Mouse (Mus musculus): Measurements from ENCODE around the gene Slc30a7. TPM values are rescaled to one million over a fixed set of nuclear protein-coding genes. Genes with fewer than 3 reads are reported as not detected.

The Slc30a7 gene
- total RNA-seq, 2 experiments from 2014 or later = 31.9 to 42.0 TPM

DNA sequence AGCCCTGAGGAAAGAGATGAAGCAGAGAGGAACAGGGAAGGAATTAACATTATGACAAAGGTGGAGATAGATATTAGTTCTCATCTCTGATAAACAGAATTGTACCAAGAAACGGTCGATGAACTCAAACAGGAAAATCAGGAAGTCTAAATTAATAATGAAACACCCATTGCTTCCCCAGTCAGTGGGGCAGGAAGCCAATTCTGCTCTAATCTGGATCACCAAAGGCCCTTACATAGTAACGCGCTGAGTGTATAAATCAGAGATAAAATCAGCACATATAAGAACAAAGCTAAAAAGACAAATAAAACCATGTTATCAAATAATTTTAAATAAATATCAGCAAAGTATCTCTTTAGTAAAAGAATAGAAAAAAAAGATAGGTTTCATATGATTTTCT lies 15.1 kb downstream of the Slc30a7 start:
- peak; percentile 20 to 33 for DNase-seq

DNA sequence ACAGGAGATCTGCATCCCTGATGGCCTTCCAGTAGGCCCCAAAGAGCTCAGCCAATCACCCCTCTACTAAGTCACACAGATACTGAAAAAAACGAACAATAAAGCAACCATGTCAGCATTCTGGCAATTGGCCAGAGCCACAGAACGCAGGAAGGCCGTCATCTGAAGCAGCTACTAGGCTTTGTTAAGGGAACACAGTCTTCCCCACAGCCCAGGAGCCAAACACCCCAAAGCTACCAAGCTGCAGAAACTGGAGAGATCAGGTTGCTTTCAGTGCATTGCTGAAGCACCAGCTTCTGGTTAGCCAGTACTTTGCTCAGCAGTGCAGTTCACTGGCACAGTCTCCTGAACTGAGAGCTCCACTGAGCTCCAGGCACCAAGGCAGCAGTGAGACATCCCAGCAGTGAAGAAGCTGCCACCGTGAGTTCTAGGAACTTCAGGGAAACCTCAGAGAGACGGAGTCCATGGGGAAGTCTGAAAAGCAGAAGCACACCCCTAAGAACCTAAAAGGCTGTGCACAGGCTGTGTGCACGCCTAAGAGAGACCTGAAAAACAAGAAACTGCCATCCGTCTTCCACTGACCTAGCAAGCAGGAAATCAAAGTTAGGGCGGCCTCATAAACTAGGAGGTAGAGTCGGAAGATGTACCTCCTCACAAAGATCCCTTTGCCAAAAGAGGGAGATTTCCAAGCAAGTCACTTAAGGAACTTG lies 21.9 kb downstream of the Slc30a7 start:
- peak; percentile 60 to 61 for DNase-seq

DNA sequence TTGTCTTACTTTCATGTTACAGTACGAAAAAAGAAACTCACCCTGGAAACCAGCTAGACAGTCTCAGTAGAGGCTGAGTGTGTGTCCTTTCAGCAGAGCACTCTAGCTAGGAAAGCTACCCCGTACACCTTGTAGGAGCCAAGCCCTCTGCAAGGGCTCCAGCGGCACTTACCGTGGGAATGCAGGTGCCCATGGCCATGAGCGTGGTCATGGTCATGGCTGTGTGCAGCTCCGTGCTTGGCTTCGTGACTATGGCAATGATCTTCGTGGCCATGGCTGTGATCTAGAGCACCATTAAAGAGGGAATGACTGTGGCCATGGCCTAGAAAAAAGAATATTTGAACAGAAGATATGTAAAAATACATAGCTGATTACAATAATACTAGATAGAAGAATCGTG lies 22.6 kb downstream of the Slc30a7 start:
- DNase-seq = peak in 1 of 2 experiments; percentile 9

DNA sequence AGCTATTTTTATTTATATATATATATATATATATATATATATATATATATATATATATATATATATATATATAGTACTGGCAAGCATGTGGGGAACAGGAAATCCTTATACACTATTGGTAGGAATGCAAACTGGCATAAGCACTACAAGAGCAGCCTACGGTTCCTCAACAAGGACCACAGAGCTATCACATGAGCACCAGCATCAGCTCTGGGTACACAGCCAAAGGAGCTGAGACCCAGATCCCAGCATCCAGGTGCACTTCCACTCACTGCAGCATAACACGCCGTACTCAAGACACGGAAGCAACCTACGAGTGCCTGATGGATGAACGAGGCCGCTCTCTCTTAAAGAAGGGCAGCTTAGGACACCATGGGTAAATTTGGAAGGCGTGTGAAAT lies 24.0 kb downstream of the Slc30a7 start:
- no peak for DNase-seq

DNA sequence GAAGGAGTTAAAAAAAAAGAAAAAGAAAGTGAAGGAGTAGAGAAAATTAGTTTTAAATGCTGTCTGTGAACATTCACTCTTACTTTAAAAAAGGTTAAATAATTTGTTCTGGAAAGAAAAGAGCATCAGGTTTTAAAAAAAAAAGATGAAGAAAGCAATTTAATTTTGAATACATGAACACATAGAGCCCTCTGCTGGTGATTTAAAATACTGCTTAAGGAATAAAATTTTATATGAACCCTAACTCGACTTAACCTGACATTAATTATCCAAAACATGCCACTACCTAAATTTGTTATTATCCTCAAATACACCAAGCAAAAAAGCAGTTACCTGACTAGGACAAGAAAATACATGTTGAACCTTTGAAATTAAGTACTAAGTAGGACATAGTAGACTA lies 28.2 kb downstream of the Slc30a7 start:
- no peak for DNase-seq

DNA sequence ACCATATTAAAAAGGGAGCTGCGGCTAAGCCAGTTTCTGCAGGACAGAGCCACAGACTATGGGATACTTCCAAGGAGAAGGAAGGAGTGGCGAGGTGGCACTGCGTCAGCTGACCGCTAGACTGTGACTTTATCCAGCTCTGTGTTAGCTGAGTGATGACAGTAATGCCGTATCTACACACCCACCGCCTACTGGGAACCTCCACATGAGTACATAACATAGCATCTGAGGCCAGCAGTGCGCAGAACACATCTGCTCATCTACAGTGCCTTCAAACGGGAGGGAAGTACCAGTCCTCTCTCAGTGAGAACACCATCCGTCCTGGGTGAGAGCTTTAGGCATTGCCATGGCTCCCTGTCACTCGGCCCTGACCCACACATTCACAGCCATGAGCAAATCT lies 32.2 kb downstream of the Slc30a7 start:
- no peak for DNase-seq

DNA sequence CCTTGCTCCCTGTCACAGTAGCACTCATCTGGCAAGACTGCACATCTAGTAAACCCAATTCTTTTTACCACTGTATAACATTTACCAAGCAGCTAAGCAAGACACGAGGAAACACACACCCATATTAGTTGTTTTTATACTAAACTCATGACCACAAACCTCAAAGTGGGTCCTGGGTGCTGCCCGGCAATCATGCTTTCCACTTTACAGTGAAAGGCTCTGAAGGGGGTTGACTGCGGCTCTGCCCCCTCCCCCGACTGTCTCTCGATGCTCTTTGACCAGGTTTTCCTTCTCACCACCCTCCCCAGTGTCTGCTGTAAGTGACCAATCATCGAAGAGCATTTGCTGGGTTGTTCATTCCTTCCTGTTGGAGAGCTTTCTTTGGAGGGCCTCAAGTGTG lies 33.0 kb downstream of the Slc30a7 start:
- DNase-seq = no peak

DNA sequence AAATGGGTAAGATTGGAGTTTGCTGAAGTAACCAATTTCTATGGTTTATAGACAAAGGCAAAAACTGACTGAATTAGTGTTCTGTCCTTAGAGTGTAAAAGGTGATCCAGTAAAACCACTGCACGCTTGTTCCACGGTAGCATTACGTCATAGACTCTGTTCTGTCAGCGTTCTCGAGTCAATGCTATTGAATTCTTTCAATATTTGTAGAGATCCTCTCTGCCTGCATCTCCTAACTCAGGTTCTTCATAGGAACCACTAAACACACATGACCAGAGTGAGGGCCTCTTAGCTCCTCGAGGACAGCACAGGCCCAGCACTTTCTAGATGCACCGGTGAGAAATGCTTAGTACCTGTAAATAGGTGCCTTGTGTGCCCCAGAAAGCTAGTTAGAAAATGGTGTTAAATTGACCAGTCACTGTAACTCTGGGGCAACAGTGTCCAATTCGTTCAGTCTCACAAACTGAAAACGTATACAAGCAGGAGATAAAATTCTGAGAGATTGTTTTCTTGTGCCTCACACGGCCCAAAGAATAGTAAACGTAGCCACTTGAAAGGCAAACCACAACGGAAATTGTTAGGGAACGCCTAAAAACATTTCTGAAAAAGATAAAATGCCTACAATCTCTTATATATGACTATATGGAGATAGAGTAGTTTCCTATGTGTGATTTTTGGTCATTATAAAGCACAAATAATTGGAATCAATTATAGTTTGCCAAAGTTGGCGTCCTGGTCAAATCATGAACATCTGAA lies 35.1 kb downstream of the Slc30a7 start:
- DNase-seq = no peak

DNA sequence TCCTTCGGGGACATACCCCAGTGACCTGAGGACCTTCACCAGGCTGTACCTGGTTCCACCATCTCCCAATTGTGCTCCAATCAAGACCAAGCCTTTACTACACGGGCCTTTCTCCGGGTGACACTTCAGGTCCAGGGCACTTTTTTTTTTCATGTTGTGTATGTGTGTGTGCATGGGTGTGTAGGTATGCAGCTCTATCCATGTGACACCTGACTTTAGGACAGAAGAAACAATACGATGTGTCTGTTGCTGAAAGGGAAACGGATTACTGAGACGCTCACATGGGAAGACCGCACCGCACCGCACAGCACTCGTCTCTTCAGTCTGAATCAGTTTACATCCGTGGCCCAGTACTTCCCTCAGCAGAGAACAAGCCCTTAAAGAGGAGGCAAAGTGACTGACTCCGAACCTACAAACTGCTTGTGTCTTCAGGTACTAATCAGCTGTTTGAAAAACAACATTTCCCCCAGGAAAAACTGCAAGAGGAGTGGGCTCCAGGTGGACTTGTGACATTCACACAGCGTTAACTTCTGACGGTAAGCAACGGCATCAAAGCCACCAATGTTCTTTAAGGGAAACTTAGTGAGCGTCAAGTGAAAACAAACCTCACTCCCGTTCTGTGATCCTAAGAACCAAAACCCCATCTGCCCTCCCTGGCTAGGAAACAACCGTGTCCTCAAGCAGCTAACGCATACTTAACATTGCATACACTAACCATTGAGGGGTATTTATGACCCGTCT lies 36.0 kb downstream of the Slc30a7 start:
- DNase-seq = no peak

DNA sequence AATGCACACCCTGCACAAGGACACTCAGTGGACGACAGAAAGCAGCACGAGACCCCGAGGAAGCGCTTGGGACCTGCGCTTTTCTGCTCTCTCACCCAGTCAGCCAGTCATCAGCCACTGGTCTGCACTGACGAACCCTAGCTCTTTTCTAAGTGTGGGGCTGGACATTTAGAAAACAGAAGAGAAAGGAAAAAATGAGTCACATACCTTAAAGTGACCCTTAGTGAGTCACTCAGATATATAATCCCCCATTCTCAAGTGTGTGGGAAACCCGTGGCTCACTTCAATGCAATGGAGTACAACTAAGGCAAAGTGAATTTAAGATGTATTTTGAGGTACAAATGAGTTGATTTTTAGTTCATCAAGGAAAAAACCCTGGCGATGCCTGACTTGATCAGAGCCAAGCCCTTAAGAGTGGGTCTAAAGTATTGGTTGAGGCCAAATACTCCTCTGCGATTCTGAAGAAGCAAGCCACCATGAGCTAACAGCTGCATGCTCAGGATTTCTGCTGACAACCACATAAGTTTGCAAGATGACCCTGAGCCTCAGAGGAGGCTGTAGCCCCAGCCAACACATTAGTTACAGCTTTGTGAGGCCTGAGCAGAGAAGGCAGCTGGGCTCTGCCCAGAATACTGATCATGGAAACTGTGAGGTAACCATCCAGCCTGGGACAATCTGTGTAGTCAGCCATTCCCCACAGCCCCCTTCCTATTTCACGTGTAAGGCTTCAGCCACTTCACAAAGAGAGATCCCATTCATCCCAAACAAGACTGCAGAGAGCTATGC lies 38.3 kb downstream of the Slc30a7 start:
- peak; percentile 13 to 17 for DNase-seq

DNA sequence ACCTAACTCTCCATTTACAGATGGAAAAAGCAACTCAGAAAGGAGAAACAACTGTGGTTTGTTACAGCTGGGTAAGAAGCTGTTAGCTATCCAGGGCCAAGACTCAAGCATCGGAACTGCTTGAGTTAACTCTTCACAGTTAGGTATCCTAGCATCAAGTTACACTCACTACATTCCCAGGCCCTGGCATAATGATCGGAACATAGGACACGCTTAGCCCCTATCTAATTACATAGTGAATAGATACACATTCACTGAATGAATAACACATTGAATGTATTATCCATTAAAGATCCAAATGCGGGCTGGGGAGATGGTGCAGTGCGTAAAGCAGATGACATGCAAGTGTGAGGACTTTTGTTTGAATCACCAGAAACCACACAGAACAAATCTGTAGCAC lies 43.1 kb downstream of the Slc30a7 start:
- DNase-seq = no peak

DNA sequence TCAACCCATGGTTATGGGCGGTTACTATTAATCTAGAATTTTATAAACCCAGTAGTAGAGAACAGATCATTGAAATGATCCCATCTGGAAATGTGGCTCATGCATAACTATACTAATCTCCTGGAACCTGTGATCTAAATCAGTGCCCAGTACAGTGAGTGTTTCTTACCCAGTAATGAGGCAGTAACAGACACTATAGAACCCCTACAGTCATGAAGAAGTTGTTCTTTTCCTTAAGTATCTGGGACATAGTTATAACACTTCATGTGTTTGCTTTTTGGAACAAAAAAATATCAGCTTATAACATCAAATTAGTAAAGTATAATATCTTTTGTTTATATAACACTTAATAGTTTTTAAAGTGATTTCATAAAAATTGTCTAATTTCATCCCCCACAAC lies 43.6 kb downstream of the Slc30a7 start:
- DNase-seq = no peak

DNA sequence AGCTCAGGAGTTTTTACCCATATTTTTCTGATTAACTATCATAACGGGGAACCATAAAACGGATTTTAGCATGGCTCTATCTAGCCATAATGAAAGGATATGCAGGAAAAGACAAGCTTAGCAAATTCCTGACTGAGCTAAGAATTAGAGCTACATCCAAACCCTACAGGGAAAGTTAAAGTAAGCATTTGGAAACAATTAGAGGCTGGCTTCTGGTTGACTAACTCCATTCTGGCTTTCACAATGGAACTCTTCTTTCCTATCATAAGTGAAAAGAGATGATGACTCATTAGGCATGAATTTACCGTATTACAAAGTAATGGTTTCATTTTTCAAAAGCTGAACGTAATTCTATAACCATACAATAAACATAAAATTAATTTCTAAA lies 45.2 kb downstream of the Slc30a7 start:
- DNase-seq = no peak

DNA sequence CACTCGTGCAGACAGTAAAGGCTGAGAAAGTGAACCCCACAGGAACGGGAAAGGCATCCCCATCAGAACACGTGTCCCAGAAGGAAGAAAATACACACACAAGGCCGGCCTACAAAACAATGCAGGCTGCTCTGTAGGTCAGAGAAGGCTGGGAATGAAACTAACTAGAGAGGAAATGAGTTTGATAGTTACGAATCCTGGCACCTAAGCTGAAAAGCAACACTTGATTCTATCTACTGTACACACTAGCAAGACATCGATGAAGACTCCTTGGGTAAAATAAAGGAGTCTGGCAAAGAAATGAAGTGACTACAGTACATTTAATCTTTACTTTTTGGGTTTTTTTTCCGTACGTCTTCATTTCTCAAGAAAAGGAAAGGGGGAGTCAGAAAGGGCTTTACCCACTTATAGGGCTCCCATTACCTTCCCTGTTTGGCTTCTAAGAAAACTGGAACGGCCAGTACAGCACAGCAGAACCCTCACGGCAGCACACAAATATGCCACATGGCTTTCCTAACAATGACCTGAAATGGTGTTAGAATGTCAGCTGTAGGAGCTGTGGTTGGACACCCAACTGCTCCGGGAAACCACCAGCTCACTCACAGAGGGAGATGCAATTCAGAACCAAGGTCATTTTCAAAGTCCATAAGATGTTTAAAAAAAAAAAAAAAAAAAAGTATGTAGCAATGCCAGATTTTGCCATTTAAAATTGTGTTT lies 45.7 kb downstream of the Slc30a7 start:
- no peak for DNase-seq

DNA sequence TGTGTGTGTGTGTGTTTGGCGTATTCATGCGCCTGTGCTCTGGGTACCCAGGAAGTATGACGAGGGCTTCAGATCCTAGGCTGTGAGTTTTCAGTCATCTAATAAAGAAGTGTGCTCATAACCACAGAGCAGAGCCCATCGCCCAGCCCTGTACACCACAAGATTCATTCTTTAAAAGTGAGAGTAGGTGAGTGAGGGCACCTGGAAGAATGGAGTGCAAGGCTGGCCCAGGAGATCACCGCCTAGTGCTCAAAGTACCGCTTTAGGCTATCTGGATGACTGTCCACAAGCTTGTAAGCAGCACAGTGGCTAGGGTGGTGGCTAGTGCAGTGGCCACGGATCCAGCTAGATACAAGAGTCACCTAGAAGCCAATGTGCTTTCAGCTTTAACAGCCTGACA lies 50.0 kb downstream of the Slc30a7 start:
- DNase-seq = no peak

DNA sequence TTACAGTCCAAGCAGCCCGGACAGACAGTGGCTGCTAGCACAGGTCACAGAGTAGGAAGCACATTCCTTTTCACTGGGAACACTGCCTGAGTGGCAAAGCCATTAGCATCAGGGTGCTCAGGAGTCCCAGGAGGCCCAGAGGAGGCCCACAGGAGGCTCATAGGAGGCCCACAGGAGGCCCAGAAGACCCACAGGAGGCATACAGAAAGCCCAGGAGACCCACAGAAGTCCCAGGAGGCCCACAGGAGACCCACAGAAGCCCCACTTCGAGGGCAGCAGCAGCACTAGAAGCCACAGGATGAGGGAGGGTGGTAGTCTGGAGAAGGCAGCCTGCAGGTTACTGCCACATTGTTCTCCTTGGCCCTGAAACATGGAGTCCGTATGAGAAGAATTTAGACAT lies 54.1 kb downstream of the Slc30a7 start:
- DNase-seq = no peak

DNA sequence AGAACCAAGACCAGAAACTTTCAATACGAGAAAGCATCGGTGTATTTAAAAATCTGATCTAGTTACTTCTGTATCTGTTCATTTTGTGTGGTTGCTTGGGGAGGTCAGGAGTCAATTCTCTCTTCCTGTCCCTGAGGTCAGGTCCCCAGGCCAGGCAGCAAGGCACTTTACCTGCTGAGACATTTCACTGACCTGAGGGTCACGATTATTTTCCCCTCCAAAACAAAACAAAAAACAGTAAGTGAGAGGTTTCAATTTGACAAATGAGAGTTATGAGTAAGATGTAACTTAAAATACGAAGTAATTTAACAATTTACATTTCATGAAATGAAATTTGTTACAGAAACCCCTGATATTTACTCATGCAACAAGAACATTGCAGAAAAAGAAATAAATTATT lies 54.9 kb downstream of the Slc30a7 start:
- no peak for DNase-seq

DNA sequence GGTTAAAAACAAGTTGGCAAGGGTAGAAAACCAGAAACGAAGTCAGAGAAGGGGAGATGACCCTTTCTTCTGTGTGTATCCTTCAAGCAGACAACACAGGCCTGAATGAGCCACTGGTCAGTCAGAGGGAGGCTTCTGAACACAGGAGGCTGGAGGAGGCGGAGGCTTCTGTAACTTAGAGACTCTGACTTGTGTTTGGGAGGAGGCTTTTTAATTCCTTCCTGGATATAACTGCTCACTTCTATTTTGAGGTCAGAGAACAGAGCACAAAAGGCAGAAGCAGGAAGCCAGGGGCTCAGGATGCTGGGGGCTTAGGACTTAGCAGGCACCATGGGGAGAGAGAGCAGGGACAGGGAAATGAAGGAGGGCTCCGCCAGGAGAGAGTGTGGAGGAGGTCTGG lies 56.0 kb downstream of the Slc30a7 start:
- DNase-seq = no peak

DNA sequence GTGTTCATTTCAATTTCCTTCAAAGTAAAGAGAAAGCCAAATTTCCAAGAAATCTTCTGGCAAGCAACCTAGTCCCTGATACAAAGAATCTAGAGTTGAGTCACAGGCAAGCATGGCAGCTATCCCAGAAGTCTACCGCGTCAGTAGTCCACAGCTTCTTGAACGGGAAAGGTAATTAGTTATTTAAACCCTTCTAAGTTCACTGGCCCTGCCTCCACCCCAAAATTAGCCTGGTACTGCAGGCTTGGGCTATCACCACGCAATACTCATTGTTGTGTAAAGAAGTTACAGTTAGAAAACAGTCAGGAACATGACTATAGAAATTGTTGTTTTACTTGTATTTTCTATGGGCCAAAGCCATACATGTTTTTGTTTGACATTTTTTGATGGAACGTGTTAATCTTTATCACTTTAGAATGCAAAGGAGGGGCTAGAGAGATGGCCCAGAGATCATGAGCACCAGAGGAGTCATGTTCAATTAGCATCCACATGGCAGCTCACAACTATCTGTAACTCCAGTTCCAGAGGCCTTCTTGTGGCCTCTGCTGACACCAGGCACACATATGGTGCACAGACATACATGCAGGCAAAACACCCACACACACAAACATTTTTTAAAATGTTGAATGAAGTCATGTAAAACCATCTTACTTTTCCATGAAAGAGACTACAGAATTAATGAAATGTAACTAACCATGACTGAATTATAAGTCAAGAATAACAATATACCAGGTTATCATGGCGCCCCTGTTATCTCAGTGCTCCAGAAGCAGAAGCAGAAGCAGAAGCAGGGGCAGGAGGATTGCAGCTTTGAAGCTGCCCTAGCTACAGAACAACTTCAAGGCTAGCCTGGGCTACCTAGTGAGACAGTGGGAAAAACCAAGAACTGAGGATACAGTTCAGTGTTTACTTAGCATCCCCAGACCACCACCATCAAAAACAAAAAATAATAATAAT lies 57.0 kb downstream of the Slc30a7 start:
- DNase-seq = peak; percentile 42 to 51

DNA sequence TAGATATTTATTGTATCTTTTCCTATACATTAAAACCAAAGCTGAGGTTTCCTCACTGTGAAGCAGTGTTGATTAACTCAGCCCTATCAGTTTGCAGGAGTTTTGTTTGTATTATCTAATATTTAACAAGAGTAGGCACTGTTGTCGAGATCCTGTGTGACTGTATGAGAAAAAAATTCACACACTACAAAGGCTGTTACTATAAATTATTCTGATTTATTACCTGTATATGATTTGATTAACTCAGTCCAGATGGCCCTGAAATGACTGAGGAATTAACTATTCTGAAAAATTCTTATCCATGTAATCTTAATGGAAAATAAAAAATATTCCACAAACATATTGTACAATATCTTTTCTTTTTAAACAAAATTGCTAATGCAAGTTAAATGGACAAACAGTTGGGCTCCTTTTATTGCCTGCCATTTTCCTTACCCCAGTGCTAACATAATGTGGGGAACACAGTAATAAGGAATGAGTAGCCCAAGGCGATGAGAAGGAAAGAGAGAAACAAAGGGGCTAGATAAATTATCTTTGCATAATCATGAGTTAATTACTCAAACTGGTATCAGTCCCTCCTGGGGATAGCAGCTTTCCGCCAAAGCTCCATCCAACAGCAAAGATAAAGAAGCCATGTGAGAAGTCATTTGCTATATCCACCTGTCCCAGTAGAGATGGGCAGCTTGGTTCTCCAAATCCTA lies 57.8 kb downstream of the Slc30a7 start:
- DNase-seq = no peak

All from adrenal gland, postnatal 36 days (tissue).